Mouse (Mus musculus) ES-Bruce4 (cell line): Measurements from ENCODE around the gene Arhgef12.
A peak's percentile ranks its signal among the peaks of the same experiment; 100 is the strongest.

Experiments used
- CTCF ChIP-seq: IDR thresholded peaks from one replicate; pipeline ENCODE4 v1.8.1; 2011; ENCODE audit warnings: low read depth, low read length
- EP300 ChIP-seq: IDR thresholded peaks from 2 replicates; pipeline ENCODE4 v1.6.1; 2011; ENCODE audit warnings: low read depth, low read length; ENCODE audit not compliant: insufficient read depth
- POLR2A ChIP-seq: IDR thresholded peaks from one replicate; pipeline ENCODE4 v1.8.1; 2011; ENCODE audit warnings: low read length; ENCODE audit not compliant: insufficient read depth

- TF ChIP-seq POLR2A = no peak
- no peak for TF ChIP-seq CTCF
- TF ChIP-seq EP300 = 0 out of 2 replicates have a peak, but pooled peaks have one; percentile 61
Measured at GRCm38 (mm10) chr9:43105664-43106361, 1.2 kb downstream of the Arhgef12 start.
